Mouse (Mus musculus): ENCODE measurements at regions not wholly inside any gene's neighbourhood (a gene's known extent, or its start where the extent isn't known, plus 50 kb on each side); places are given as distances from the start of the nearest gene placed in this dataset.
"Not testable (repeated sequence)": the region's sequence is repeated elsewhere in the genome, so short reads cannot be mapped to it uniquely, and the experiment has no call there.

DNA sequence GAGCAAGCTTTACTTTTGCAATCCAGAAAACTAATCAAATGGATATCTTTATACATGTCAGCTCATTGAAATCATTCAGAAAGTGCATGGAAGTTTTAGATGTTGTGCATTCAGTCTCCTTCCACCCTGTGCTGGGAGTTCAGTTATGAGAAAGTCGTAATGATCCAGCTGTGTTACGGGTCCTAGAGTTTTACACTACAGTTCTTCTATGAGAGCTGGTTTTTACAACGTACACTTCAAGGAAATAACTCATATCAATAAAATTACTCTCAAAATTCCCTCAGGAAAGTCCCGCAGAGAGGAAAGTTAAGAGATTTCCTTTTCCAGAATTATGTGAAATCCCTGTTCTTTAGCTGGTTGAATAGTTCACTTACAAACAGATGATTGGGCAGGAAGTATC lies 418.1 kb upstream of the Slc10a2 start:
- H3K9me3 ChIP-seq (replicated peaks), result no peaks in the 10 kb centered on the region
- H3K27ac ChIP-seq (replicated peaks), result no peak overlapping the region
- H3K4me1 ChIP-seq, result no peaks in the 10 kb centered on the region
- no peak overlapping the region for H3K4me3 ChIP-seq (replicated peaks)
- no peaks in the 10 kb centered on the region for H3K36me3 ChIP-seq
- ATAC-seq (ENCODE audit: insufficient number of reproducible peaks, low FRiP score, low TSS enrichment, low read depth), result no peak
- 70% methylated on average over 4 of the region's 4 CpGs for WGBS
- H3K27me3 ChIP-seq, result no peaks in the 10 kb centered on the region
- no peak overlapping the region for H3K4me2 ChIP-seq (replicated peaks)
- no peak overlapping the region for H3K9ac ChIP-seq

DNA sequence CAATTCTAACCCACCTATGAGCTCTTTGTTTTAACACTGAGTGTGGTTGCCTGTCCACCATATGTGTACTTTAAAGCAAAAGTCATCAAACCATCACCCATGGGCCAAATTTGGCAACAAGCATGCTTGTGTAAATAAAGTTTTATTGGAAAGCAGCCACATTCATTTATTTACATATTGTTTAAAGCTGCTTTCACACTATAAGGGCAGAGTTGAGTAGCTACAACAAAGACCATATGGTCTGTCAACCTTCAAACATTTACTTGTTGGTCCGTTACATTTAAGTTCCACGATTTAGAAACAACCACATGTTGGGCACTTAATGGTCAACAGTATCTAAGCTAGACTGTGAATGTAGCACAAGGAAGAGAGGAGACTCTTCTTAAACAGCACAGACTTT lies 390.7 kb upstream of the Slc10a2 start:
- 69% methylated on average over 2 of the region's 2 CpGs for WGBS
- ATAC-seq (ENCODE audit: insufficient number of reproducible peaks, low FRiP score, low TSS enrichment, low read depth), result no peak
- Histone ChIP-seq H3K9me3 (replicated peaks) (no peaks in the 10 kb centered on the region), H3K27me3 (no peaks in the 10 kb centered on the region), H3K4me3 (replicated peaks) (no peak overlapping the region), H3K4me1 (no peaks in the 10 kb centered on the region), H3K27ac (replicated peaks) (no peak overlapping the region), H3K36me3 (no peaks in the 10 kb centered on the region), H3K4me2 (replicated peaks) (no peak overlapping the region), H3K9ac (no peak overlapping the region)

DNA sequence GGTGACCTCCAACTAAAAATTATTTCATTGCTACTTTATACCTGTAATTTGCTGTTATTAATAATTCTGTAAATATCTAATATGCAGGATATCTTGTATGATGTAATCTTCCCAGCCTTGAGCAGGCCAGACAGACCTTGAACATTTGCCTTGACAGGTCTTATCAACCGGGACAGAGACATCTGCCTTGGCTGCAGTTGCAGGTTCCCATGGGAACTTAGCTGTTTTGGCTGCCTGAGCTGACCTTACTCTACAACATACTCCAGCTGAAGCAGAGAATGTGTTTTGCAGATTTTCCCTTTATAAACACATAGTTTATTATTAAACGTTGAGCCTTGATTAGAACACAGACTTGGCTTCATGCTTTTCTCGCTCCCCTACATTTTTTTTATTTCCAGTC lies 385.3 kb upstream of the Slc10a2 start:
- 74% methylated on average over 3 of the region's 3 CpGs for WGBS
- Histone ChIP-seq H3K4me3 (replicated peaks) (no peak overlapping the region), H3K4me1 (no peaks in the 10 kb centered on the region), H3K9ac (no peak overlapping the region), H3K36me3 (no peaks in the 10 kb centered on the region), H3K27ac (replicated peaks) (no peak overlapping the region), H3K4me2 (replicated peaks) (no peak overlapping the region), H3K9me3 (replicated peaks) (no peaks in the 10 kb centered on the region), H3K27me3 (no peaks in the 10 kb centered on the region)
- no peak for ATAC-seq (ENCODE audit: insufficient number of reproducible peaks, low FRiP score, low TSS enrichment, low read depth)

DNA sequence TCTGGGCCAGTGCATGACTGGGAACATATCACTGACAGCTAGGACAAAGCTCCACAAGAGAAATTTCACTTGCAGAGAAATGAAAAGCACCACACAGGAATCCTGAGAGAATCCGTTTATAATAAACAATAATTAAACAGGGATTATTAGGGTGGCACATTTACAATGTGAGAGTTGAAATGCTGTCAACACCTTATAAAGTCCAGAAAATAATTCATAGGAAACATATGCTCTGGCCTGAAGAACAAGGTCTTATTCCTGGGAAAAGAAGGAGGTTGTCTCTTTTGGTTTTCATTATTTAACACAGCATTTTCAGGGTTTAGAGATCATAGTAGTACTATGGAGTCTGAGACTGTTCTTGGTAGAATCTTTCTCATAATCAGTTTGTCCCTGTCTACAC lies 377.8 kb upstream of the Slc10a2 start:
- no peak for ATAC-seq (ENCODE audit: insufficient number of reproducible peaks, low FRiP score, low TSS enrichment, low read depth)
- Histone ChIP-seq H3K4me1 (no peaks in the 10 kb centered on the region), H3K27me3 (no peaks in the 10 kb centered on the region), H3K27ac (replicated peaks) (no peak overlapping the region), H3K4me3 (replicated peaks) (no peak overlapping the region), H3K9me3 (replicated peaks) (no peaks in the 10 kb centered on the region), H3K4me2 (replicated peaks) (no peak overlapping the region), H3K9ac (no peak overlapping the region), H3K36me3 (no peaks in the 10 kb centered on the region)
- 68% methylated on average over 1 of the region's 1 CpGs for WGBS

DNA sequence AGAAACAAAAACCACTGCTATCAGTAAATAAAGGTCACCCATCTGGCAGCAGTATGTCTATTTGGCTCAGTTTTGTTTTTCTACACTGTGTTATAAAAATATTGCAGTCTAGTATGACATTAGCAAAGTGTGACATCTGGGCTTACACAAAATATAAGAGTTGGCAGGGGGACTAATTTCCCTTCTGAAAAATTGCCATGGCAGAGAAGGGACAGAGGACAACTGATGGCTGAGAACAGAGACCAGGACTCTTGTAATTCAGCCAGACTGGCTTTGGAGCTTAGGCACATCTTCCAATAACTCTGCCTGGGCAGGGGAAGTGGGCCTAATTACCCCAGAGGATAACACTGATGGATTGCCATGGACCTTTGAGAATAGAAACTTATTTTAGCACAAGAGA lies 367.8 kb upstream of the Slc10a2 start:
- Histone ChIP-seq H3K4me3 (replicated peaks) (no peak overlapping the region), H3K4me2 (replicated peaks) (no peak overlapping the region), H3K27me3 (no peaks in the 10 kb centered on the region), H3K4me1 (no peaks in the 10 kb centered on the region), H3K27ac (replicated peaks) (no peak overlapping the region), H3K9ac (no peak overlapping the region), H3K9me3 (replicated peaks) (no peaks in the 10 kb centered on the region), H3K36me3 (no peaks in the 10 kb centered on the region)
- ATAC-seq (ENCODE audit: insufficient number of reproducible peaks, low FRiP score, low TSS enrichment, low read depth), result no peak

DNA sequence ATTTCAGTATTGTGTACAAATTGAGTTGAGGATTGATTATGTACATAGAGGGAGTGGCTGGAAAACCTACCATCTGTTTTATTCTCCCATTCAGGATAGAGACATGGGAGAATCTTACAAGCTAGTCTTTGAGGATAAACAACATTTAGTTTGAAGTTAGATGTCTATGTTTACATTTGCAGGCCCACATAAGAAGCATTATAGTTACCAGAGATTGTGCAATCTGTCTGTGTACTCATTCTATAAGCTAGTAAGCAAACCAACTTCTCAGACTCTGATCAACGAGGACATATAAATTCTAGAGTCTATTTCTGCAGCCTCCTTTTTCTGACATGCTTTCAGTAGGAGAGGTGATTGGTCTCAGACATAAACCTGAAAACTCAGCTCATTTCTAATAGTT lies 367.4 kb upstream of the Slc10a2 start:
- Histone ChIP-seq H3K27me3 (no peaks in the 10 kb centered on the region), H3K27ac (replicated peaks) (no peak overlapping the region), H3K4me1 (no peaks in the 10 kb centered on the region), H3K4me3 (replicated peaks) (no peak overlapping the region), H3K9me3 (replicated peaks) (no peaks in the 10 kb centered on the region), H3K4me2 (replicated peaks) (no peak overlapping the region), H3K36me3 (no peaks in the 10 kb centered on the region), H3K9ac (no peak overlapping the region)
- no peak for ATAC-seq (ENCODE audit: insufficient number of reproducible peaks, low FRiP score, low TSS enrichment, low read depth)
- WGBS, result 74% methylated on average over 1 of the region's 1 CpGs

DNA sequence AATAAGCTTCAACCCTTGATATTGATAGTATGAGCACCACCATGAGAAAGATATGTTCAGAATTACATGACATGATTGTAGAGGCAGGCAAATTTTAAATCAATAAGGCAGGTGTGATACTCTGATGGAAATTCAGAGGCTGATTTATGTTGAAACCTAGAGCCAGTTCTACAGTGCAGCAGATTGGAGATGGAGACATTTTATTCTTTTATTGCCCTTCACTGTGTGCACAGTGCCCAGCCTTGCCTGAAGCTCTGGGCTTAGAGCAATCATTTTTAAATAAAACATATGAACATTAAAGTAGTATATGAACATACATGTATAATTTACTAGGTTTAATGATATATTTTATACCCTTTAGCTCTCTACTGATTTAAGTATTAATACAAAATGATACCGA lies 352.5 kb upstream of the Slc10a2 start:
- H3K4me1 ChIP-seq, result no peaks in the 10 kb centered on the region
- WGBS, result 84% methylated on average over 1 of the region's 1 CpGs
- no peaks in the 10 kb centered on the region for H3K36me3 ChIP-seq
- H3K27ac ChIP-seq (replicated peaks), result no peak overlapping the region
- no peak for ATAC-seq (ENCODE audit: insufficient number of reproducible peaks, low FRiP score, low TSS enrichment, low read depth)
- H3K9ac ChIP-seq, result no peak overlapping the region
- no peak overlapping the region for H3K4me2 ChIP-seq (replicated peaks)
- H3K9me3 ChIP-seq (replicated peaks), result no peaks in the 10 kb centered on the region
- H3K27me3 ChIP-seq, result no peaks in the 10 kb centered on the region
- no peak overlapping the region for H3K4me3 ChIP-seq (replicated peaks)

DNA sequence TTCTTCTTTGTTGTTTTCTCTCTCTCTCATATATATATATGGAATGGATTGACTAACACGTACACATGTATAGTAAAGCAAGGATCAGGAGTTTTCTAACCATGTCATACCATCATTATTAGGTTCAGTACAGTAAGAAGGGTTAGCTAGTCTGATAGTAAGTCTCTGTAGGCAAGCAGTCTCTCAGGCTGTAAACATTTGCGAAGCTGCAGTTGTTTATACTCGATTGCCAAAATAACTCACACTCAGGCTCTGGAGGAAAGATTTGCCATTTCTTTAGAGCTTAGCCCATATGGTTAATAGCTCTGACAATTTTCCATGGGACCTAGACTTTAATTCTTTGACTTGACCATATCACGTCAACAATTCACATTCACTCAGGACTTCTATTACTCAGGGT lies 348.3 kb upstream of the Slc10a2 start:
- H3K9ac ChIP-seq, result no peak overlapping the region
- no peak overlapping the region for H3K27ac ChIP-seq (replicated peaks)
- H3K9me3 ChIP-seq (replicated peaks), result no peaks in the 10 kb centered on the region
- no peaks in the 10 kb centered on the region for H3K4me1 ChIP-seq
- H3K4me2 ChIP-seq (replicated peaks), result no peak overlapping the region
- WGBS, result 95% methylated on average over 4 of the region's 4 CpGs
- ATAC-seq (ENCODE audit: insufficient number of reproducible peaks, low FRiP score, low TSS enrichment, low read depth), result no peak
- H3K4me3 ChIP-seq (replicated peaks), result no peak overlapping the region
- H3K27me3 ChIP-seq, result no peaks in the 10 kb centered on the region
- H3K36me3 ChIP-seq, result no peaks in the 10 kb centered on the region

DNA sequence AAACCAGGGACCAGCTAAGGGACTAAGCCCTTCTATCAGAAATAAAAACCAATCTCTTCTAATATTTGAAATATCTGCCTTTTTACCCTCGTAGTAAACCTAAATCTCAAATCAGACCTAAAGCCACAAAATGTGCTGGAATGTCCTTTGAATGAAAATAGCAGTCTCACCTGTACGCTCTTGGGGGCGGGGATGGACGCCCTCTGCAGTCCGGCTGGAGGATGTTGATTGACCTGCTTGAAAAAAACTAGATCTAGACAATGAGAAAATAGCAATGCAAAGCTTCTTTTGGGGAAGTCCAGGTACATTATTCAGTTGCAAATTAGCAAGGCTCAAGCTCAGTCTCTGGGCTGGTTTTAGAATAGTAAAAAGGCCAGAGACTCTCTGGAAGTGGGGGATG lies 337.1 kb upstream of the Slc10a2 start:
- H3K36me3 ChIP-seq; H3K27ac ChIP-seq (replicated peaks); H3K9ac ChIP-seq; H3K9me3 ChIP-seq (replicated peaks); H3K4me1 ChIP-seq; H3K4me2 ChIP-seq (replicated peaks); ATAC-seq (ENCODE audit: insufficient number of reproducible peaks, low FRiP score, low TSS enrichment, low read depth); H3K4me3 ChIP-seq (replicated peaks); H3K27me3 ChIP-seq: not testable (repeated sequence)
- 88% methylated on average over 5 of the region's 5 CpGs for WGBS

DNA sequence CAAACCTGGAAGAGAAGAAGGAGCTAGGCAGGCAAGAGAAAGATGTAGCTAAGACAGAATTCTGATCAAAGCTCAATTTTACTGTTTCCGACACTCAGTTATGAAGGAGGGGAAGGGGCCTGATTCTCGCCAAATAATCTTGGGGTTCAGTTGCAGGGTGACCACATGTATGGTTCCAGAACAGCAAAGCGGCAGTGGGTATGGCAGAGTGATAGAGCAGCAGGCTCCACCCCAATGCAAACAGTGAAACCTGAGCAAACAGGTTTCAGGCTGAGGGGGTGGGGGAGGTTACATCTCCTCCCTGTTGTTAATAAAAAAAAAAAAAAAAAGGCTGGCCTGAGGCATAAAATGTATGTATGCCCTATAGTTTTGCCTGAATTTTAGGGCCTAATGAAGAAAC lies 335.3 kb upstream of the Slc10a2 start:
- H3K4me2 ChIP-seq (replicated peaks); H3K4me3 ChIP-seq (replicated peaks); H3K27ac ChIP-seq (replicated peaks); ATAC-seq (ENCODE audit: insufficient number of reproducible peaks, low FRiP score, low TSS enrichment, low read depth); H3K27me3 ChIP-seq; H3K4me1 ChIP-seq; H3K36me3 ChIP-seq; H3K9ac ChIP-seq; H3K9me3 ChIP-seq (replicated peaks): not testable (repeated sequence)
- 82% methylated on average over 3 of the region's 3 CpGs for WGBS

DNA sequence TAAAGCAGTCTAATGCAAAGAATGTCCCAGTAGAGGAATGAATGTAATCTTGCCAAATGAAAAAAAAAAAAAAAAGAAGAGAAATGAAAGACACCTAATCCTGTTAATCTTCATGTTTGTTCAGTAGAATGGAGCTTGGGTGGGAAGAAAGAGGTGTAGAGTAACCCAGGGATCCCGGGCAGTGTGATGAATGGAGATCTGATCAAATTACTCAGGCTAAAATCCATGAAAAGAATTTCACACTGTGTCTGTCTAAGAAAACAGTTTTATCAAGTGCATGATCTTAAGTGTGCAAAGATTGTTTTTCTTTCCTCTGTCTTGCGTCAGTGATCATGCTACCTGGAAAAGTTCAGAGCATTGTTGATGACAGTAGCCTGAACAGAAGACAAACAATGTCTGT lies 333.9 kb upstream of the Slc10a2 start:
- WGBS, result 42% methylated on average over 2 of the region's 2 CpGs
- Histone ChIP-seq H3K9me3 (replicated peaks) (no peaks in the 10 kb centered on the region), H3K27ac (replicated peaks) (no peak overlapping the region), H3K4me2 (replicated peaks) (no peak overlapping the region), H3K9ac (no peak overlapping the region), H3K4me3 (replicated peaks) (no peak overlapping the region), H3K4me1 (no peaks in the 10 kb centered on the region), H3K27me3 (no peaks in the 10 kb centered on the region), H3K36me3 (no peaks in the 10 kb centered on the region)
- no peak for ATAC-seq (ENCODE audit: insufficient number of reproducible peaks, low FRiP score, low TSS enrichment, low read depth)

DNA sequence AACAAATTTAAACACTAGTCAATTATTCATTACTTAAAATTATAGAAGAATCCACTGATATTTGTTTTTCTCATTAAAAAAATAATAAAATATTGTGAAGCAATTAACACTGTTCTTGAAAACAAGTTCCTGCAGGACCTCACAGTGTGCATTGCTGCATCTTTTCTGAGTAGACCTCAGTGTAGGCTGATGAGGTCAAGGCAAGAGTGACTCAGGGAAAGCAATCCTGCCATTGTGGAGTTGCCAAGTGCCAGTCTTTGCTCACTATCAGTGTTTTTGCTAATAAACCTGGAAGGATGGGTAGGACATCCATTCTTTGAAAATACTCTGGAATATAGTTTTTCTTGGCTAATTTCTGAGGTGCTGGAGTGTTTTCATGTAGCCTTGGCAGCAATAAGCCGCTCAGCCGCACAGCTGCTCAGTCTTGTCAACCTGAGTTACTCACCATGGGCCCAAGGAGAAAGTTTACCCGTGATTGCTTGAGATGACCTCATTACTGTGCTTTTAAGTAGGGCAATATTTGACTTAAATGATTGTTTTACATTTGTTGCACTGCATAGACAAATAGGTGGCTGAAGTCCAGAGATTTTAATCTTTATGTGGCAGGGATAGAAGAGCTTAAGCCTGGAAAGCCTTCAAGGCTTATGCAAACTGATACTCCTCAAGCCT lies 323.3 kb upstream of the Slc10a2 start:
- H3K9ac ChIP-seq, result no peak overlapping the region
- no peaks in the 10 kb centered on the region for H3K4me1 ChIP-seq
- no peak overlapping the region for H3K4me3 ChIP-seq (replicated peaks)
- 55% methylated on average over 3 of the region's 3 CpGs for WGBS
- no peaks in the 10 kb centered on the region for H3K27me3 ChIP-seq
- H3K4me2 ChIP-seq (replicated peaks), result no peak overlapping the region
- no peaks in the 10 kb centered on the region for H3K36me3 ChIP-seq
- ATAC-seq (ENCODE audit: insufficient number of reproducible peaks, low FRiP score, low TSS enrichment, low read depth), result 0 out of 2 replicates have a peak, but pooled peaks have one; percentile 43
- H3K9me3 ChIP-seq (replicated peaks), result no peaks in the 10 kb centered on the region
- no peak overlapping the region for H3K27ac ChIP-seq (replicated peaks)
